In genomic region chr11:45830743-45831310, GRCm38 (mm10) we compare ENCODE assay signal across 12 mouse cellular contexts. TPM values are rescaled to one million over a fixed set of nuclear protein-coding genes. Genes with fewer than 3 reads are reported as not detected.
DNase-seq lines count a peak whose midpoint lies in the region; ATAC-seq and TF ChIP-seq lines count a peak whose summit lies in the region.
"Had no signal": no experiment of that assay in that cellular context is flagged by ENCODE, and none has a peak within 500 bp of the region (broad histone marks: within the 10 kb centered on the region; RNA-seq: fewer than 3 reads in every experiment).

No protein-coding gene starts in this region.

- intact Hi-C loops in heart, adult 2 months (cut with DNase I) = no loop called here
- intact Hi-C loops in heart, postnatal 10 days (cut with DNase I) = no loop called here

- 0 out of 2 replicates have a peak, but pooled peaks cover 1% of the 10 kb centered on the region for H3K4me1 ChIP-seq in heart, adult 2 months (ENCODE audit: control insufficient read depth, insufficient read depth, low read length)
- H3K4me1 ChIP-seq in lung, embryonic 16.5 days (replicated peaks; ENCODE audit: control insufficient read depth, insufficient read depth, low read length) = peaks cover 9% of the 10 kb centered on the region; the same call in 1 of the 2 replicates
- H3K4me1 ChIP-seq in lung, adult 2 months (ENCODE audit: control insufficient read depth, insufficient read depth, low read length) = no peaks in the 10 kb centered on the region; the same call in 1 of the 2 replicates
- H3K4me1 ChIP-seq in stomach, embryonic 16.5 days (ENCODE audit: control insufficient read depth, insufficient read depth, low read length) = peaks cover 9% of the 10 kb centered on the region

- no peak overlapping the region for H3K9ac ChIP-seq in heart, adult 2 months (ENCODE audit: low read depth, low read length)
- no peak overlapping the region for H3K9ac ChIP-seq in lung, embryonic 16.5 days (ENCODE audit: low read length)
- no peak overlapping the region for H3K9ac ChIP-seq in stomach, embryonic 16.5 days (ENCODE audit: low read length)
- H3K9ac ChIP-seq: hindbrain, embryonic 14.5 days had no signal

- TF ChIP-seq CTCF in heart, adult 2 months (IDR thresholded peaks at IDR 0.05) = no peak
- TF ChIP-seq CTCF in lung, adult 2 months (IDR thresholded peaks at IDR 0.05; ENCODE audit: insufficient read depth, low read length) = no peak

- H3K36me3 ChIP-seq in heart, adult 2 months (ENCODE audit: control insufficient read depth, insufficient read depth, low read length) = no peaks in the 10 kb centered on the region
- no peaks in the 10 kb centered on the region for H3K36me3 ChIP-seq in lung, embryonic 16.5 days (ENCODE audit: control insufficient read depth, insufficient read depth, low read length)
- H3K36me3 ChIP-seq in stomach, embryonic 16.5 days (ENCODE audit: control insufficient read depth, insufficient read depth, low read length) = no peaks in the 10 kb centered on the region

- no peak overlapping the region for H3K4me2 ChIP-seq in lung, embryonic 16.5 days (ENCODE audit: low read depth, low read length)
- H3K4me2 ChIP-seq in stomach, embryonic 16.5 days (ENCODE audit: low read depth, low read length) = 0 out of 2 replicates have a peak overlapping the region, but pooled peaks have one; percentile 9
- H3K4me2 ChIP-seq: hindbrain, embryonic 14.5 days had no signal

- H3K4me3 ChIP-seq in heart, adult 2 months = no peak overlapping the region
- no peak overlapping the region for H3K4me3 ChIP-seq in lung, embryonic 16.5 days (ENCODE audit: low read length)
- H3K4me3 ChIP-seq in lung, adult 2 months (replicated peaks; ENCODE audit: extremely low read depth, low read depth, low read length) = no peak overlapping the region
- no peak overlapping the region for H3K4me3 ChIP-seq in stomach, embryonic 16.5 days (replicated peaks; ENCODE audit: low read length)

- peak; percentile 19 to 31 for DNase-seq in heart, adult 18-20 months
- DNase-seq in heart, adult 2 months = no peak
- DNase-seq in lung, adult 2 months = no peak
- DNase-seq in heart, postnatal 10 days = peak; percentile 15 to 50
- no peak for DNase-seq in thymus, adult 18-20 months
- DNase-seq in right cerebral cortex, adult 2 months (ENCODE audit: low spot score in 2 of 2) = no peak
- DNase-seq: cerebellum, postnatal 25 days; kidney, postnatal 36 days; layer of hippocampus, postnatal 36 days had no signal

- ATAC-seq in lung, embryonic 16.5 days (ENCODE audit: low read depth) = peak; percentile 93
- peak; percentile 75 for ATAC-seq in stomach, embryonic 16.5 days (ENCODE audit: insufficient read depth, low FRiP score)

- no peaks in the 10 kb centered on the region for H3K9me3 ChIP-seq in lung, embryonic 16.5 days (ENCODE audit: control insufficient read depth, low read length)
- no peaks in the 10 kb centered on the region; the same call in 1 of the 2 replicates for H3K9me3 ChIP-seq in stomach, embryonic 16.5 days (replicated peaks; ENCODE audit: control insufficient read depth, low read length)

- no peaks in the 10 kb centered on the region for H3K79me2 ChIP-seq in heart, adult 2 months (replicated peaks; ENCODE audit: control insufficient read depth, insufficient read depth, low read length)

- WGBS in heart, adult 2 months = 34% methylated on average over 9 of the region's 9 CpGs
- whole genome bisulfite sequencing in lung, embryonic 16.5 days = 37% methylated on average over 9 of the region's 9 CpGs
- 37% methylated on average over 9 of the region's 9 CpGs for WGBS in lung, adult 2 months
- WGBS in stomach, embryonic 16.5 days = 45% methylated on average over 9 of the region's 9 CpGs

- no peak for TF ChIP-seq EP300 in heart, adult 2 months (IDR thresholded peaks at IDR 0.05; ENCODE audit: insufficient read depth, low read depth, low read length)

- H3K27ac ChIP-seq in heart, adult 2 months = no peak overlapping the region
- H3K27ac ChIP-seq in lung, embryonic 16.5 days (ENCODE audit: low read length) = peak overlapping the region; percentile 66
- H3K27ac ChIP-seq in stomach, embryonic 16.5 days (ENCODE audit: low read length) = peak overlapping the region; percentile 79
- H3K27ac ChIP-seq: hindbrain, embryonic 14.5 days had no signal

- no peak for TF ChIP-seq POLR2A in heart, adult 2 months (IDR thresholded peaks at IDR 0.05; ENCODE audit: insufficient read depth, low read depth, low read length)
- TF ChIP-seq POLR2A in lung, adult 2 months (IDR thresholded peaks at IDR 0.05; ENCODE audit: borderline replicate concordance, extremely low read depth, low read depth, low read length) = no peak

- H3K27me3 ChIP-seq in heart, adult 2 months (ENCODE audit: control insufficient read depth, insufficient read depth, low read length) = no peaks in the 10 kb centered on the region
- H3K27me3 ChIP-seq in lung, embryonic 16.5 days (ENCODE audit: control insufficient read depth, insufficient read depth, low read depth, low read length) = no peaks in the 10 kb centered on the region
- H3K27me3 ChIP-seq in stomach, embryonic 16.5 days (ENCODE audit: control insufficient read depth, insufficient read depth, low read length) = no peaks in the 10 kb centered on the region

RNA-seq across cellular contexts. Expression of gene Clint1, which starts 21.0 kb away (rescaled TPM):
- 10 to 100 TPM; 46.7 to 47.9 TPM for total RNA-seq in heart, adult 18-20 months (2021)
- total RNA-seq in heart, adult 2 months (2021) = 10 to 100 TPM; 42.0 to 45.7 TPM
- polyA plus RNA-seq in heart, adult 2 months (2012; rRNA removed) = 29.5 and 41.1 TPM in 2 replicates
- polyA plus RNA-seq in lung, embryonic 16.5 days (2015; fragmentation: Nextera tagmentation; extraction: Ambion mirVana) = 69.3 and 74.1 TPM in 2 replicates
- 37.1 and 51.8 TPM in 2 replicates for polyA plus RNA-seq in lung, adult 2 months (2012; rRNA removed)
- total RNA-seq in heart, postnatal 10 days (2021) = 10 to 100 TPM; 44.6 to 45.7 TPM
- polyA plus RNA-seq in stomach, embryonic 16.5 days (2015; fragmentation: Nextera tagmentation; extraction: Ambion mirVana) = 82.4 and 85.6 TPM in 2 replicates

Comparison
In these comparisons a context has a peak if more than half of its experiments do, and no peak if none do; other contexts are left out.
1. DNase-seq: peak in heart, adult 18-20 months (2 of 2) and heart, postnatal 10 days (2 of 2); none in heart, adult 2 months (0 of 2), lung, adult 2 months (single experiment), thymus, adult 18-20 months (0 of 2) and right cerebral cortex, adult 2 months (0 of 2).